Mouse (Mus musculus) ES-Bruce4 (cell line): Measurements from ENCODE around the gene Me3. TPM values are rescaled to one million over a fixed set of nuclear protein-coding genes. Genes with fewer than 3 reads are reported as not detected.

Source experiments
- H3K27ac ChIP-seq: 2 replicates; pipeline ENCODE4 v1.5.1; 2012; ENCODE audit warnings: low read length, inconsistent platforms; ENCODE audit not compliant: insufficient read depth
- H3K27me3 ChIP-seq: 2 replicates; pipeline ENCODE4 v1.6.1; 2012; ENCODE audit warnings: mild to moderate bottlenecking, low read length, inconsistent platforms; ENCODE audit not compliant: control insufficient read depth, poor library complexity, insufficient read depth, severe bottlenecking
- H3K36me3 ChIP-seq: 2 replicates; pipeline ENCODE4 v1.6.1; 2012; ENCODE audit warnings: inconsistent platforms, mild to moderate bottlenecking, low read length, moderate library complexity; ENCODE audit not compliant: control insufficient read depth, poor library complexity, insufficient read depth, severe bottlenecking
- H3K4me1 ChIP-seq: one replicate; pipeline ENCODE4 v1.8.1; 2011; ENCODE audit warnings: low read length; ENCODE audit not compliant: control insufficient read depth, insufficient read depth
- H3K4me3 ChIP-seq: 2 replicates; pipeline ENCODE4 v1.5.1; 2011; ENCODE audit warnings: low read depth, mild to moderate bottlenecking, low read length
- H3K9ac ChIP-seq: 2 replicates; pipeline ENCODE4 v1.6.1; 2012; ENCODE audit warnings: low read depth, mild to moderate bottlenecking, inconsistent platforms; ENCODE audit not compliant: poor library complexity, severe bottlenecking
- H3K9me3 ChIP-seq: replicated peaks from 2 replicates; pipeline ENCODE4 v1.6.1; 2012; ENCODE audit warnings: mild to moderate bottlenecking, low read length, inconsistent platforms; ENCODE audit not compliant: control insufficient read depth, poor library complexity, insufficient read depth, severe bottlenecking
- CTCF ChIP-seq: IDR thresholded peaks from one replicate; pipeline ENCODE4 v1.8.1; 2011; ENCODE audit warnings: low read depth, low read length
- EP300 ChIP-seq: IDR thresholded peaks from 2 replicates; pipeline ENCODE4 v1.6.1; 2011; ENCODE audit warnings: low read depth, low read length; ENCODE audit not compliant: insufficient read depth
- POLR2A ChIP-seq: IDR thresholded peaks from one replicate; pipeline ENCODE4 v1.8.1; 2011; ENCODE audit warnings: low read length; ENCODE audit not compliant: insufficient read depth
- polyA plus RNA-seq: library from polyadenylated mRNA; stranded (reverse); fragments of >200 nt; gene quantifications from 2 replicates; pipeline ENCODE4 v1.2.4, GENCODE M21; 2011; ENCODE audit warnings: low read depth; ENCODE audit not compliant: missing spikeins, insufficient read depth, insufficient read length

The Me3 gene
- polyA plus RNA-seq, 1 experiment, result 2.0 TPM

DNA sequence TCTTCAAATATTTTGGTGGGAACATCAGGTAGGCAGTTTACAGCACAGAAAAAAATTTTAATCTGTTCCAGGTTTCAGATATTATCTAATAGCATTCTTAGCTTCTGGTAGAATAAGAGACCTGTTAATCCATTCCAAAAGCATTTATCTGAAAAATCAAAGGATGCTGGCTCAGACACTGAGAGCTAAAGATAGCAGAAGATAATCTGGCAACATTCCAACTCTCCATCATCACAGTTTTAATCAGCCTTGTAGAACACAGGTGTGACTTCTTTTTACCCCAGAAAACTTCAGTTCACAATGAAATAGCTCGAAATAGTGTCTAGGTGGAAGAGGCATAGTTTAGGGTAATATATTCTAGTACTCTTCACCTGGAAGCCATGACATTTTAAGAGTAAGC, 149.2 kb downstream of the Me3 start:
- no peak overlapping the region for H3K4me3 ChIP-seq
- TF ChIP-seq EP300 (no peak), POLR2A (no peak), CTCF (no peak)
- H3K27me3 ChIP-seq, result no peaks in the 10 kb centered on the region

DNA sequence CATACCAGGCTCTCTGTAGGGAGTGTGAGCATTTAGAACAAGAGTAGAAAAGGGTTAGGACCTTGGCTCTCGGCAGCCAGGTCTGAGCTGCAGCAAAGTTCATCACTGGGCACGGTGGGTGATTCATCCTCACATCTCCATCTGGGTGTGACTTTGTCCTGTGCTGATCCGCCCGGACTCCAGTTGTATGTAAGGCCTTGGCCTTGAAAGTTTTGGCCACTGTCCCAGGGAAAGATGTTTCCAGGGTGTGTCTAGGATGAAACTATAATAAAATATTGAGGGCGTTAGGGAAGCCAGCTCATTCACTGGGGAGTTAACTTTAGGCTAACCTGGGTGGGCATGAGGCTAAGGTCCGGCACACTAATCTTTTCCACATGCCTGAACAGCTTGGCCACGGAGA, 155.5 kb downstream of the Me3 start:
- Histone ChIP-seq H3K36me3 (no peaks in the 10 kb centered on the region), H3K9me3 (no peaks in the 10 kb centered on the region), H3K27ac (no peak overlapping the region), H3K9ac (no peak overlapping the region), H3K4me1 (no peaks in the 10 kb centered on the region), H3K27me3 (no peaks in the 10 kb centered on the region), H3K4me3 (no peak overlapping the region)
- TF ChIP-seq POLR2A, result no peak
- TF ChIP-seq EP300, result no peak
- no peak for TF ChIP-seq CTCF

More for the DNA sequence above, 149.2 kb downstream of the Me3 start:
- Histone ChIP-seq H3K36me3 (no peaks in the 10 kb centered on the region), H3K27ac (no peak overlapping the region), H3K9me3 (no peaks in the 10 kb centered on the region; the same call in 1 of the 2 replicates), H3K9ac (no peak overlapping the region), H3K4me1 (no peaks in the 10 kb centered on the region)

DNA sequence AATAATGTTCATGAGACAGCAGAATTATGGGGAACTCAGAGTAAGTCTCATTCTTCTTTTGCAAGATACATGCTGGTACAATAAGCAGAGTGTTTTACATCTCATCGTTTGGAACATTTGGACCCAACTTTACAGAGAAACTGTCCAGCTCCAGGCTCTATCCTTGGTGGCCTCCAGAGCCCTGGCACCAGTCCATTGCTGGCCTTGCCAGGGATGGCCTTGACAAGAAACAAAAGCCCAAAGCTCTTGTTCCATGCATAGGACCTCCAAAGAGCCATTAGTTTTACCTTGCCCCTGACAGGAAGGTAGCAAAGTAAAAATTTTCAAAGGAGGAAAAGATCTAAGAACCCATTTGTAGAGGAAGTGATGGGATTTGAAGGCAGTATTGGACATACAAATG, 160.4 kb downstream of the Me3 start:
- H3K4me3 ChIP-seq, result no peak overlapping the region
- H3K36me3 ChIP-seq, result no peaks in the 10 kb centered on the region
- H3K9ac ChIP-seq, result no peak overlapping the region
- no peaks in the 10 kb centered on the region for H3K27me3 ChIP-seq
- no peak overlapping the region for H3K27ac ChIP-seq
- no peaks in the 10 kb centered on the region for H3K9me3 ChIP-seq
- no peak for TF ChIP-seq EP300
- TF ChIP-seq POLR2A, result no peak
- no peak for TF ChIP-seq CTCF
- H3K4me1 ChIP-seq, result no peaks in the 10 kb centered on the region

DNA sequence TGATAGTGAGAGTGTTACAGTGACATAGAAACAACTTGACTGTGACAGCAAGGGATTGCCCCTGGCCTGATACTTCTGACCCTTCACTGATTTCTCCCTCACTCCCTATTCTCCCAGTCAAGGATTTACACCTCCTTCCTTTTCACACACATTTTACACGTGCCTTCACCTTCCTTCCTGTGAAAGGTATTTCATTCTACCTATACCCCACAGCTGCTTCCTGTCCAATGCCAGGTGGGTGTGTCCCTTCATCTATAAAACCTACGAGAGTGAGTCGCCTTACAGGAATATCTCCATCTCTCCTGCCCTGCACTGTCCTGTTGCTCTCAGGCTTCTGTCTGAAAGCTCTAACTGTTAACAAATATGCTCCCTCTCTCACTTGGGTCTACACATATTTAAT, 163.2 kb downstream of the Me3 start:
- Histone ChIP-seq H3K36me3 (no peaks in the 10 kb centered on the region), H3K9ac (no peak overlapping the region), H3K4me3 (no peak overlapping the region), H3K27ac (no peak overlapping the region), H3K9me3 (no peaks in the 10 kb centered on the region), H3K4me1 (no peaks in the 10 kb centered on the region), H3K27me3 (no peaks in the 10 kb centered on the region)
- no peak for TF ChIP-seq EP300
- no peak for TF ChIP-seq CTCF
- TF ChIP-seq POLR2A, result no peak

DNA sequence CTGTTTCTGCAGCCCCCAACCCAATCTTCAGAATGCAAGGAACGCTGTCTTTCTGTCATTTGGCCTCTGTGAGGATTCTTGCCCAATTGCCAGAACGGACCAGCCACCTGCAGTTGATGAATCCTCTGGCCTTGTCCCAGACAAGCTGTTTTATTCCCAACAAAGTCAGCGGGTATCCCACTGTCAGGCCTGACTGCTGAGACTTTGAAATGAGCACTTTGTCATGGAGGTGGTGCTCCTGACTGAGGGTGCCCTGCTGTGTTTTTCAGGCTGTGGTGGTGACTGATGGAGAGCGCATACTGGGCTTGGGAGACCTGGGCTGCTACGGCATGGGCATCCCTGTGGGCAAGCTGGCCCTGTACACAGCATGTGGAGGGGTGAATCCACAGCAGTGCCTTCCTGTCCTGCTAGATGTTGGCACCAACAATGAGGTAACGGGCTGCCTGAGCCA, 164.2 kb downstream of the Me3 start:
- no peak overlapping the region for H3K4me3 ChIP-seq
- H3K27ac ChIP-seq, result no peak overlapping the region
- no peaks in the 10 kb centered on the region for H3K9me3 ChIP-seq
- no peaks in the 10 kb centered on the region for H3K4me1 ChIP-seq
- H3K27me3 ChIP-seq, result no peaks in the 10 kb centered on the region
- no peaks in the 10 kb centered on the region for H3K36me3 ChIP-seq
- no peak for TF ChIP-seq EP300
- TF ChIP-seq POLR2A, result no peak
- no peak for TF ChIP-seq CTCF
- H3K9ac ChIP-seq, result no peak overlapping the region

DNA sequence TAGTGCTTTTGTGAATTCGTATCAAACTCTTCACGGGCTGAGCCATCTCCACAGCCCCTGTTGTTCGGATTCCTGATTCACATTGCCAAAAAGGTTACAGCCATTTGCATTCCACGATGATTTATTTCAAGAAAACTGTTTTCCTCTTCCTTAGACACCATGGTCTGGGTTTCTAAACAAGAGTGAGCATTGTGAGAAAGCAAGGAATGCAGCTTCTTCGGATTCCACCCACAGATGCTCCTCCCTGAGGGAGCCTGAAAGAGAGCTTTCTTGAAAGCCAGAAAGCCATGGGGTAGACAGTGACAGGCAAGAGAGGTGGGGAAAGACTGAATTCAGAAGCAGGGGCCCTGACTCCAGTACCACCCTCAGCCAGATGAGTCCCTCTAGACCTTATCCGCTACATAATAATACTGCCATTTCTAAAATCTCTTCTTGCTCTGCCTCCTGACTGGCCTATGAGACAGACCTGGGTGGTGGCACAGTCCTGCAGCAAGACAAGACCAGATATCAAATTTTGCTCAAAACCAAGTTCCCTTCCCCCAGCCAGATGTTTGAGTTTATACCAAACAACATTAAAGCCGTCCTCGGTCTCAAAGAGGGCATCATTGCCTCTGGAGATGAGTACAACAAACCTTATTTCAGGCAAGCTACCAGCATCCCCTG, 166.3 kb downstream of the Me3 start:
- H3K9me3 ChIP-seq, result no peaks in the 10 kb centered on the region
- no peak for TF ChIP-seq POLR2A
- TF ChIP-seq CTCF, result no peak
- TF ChIP-seq EP300, result no peak
- H3K27me3 ChIP-seq, result no peaks in the 10 kb centered on the region
- H3K4me1 ChIP-seq, result no peaks in the 10 kb centered on the region
- no peak overlapping the region for H3K4me3 ChIP-seq
- H3K27ac ChIP-seq, result no peak overlapping the region
- no peaks in the 10 kb centered on the region for H3K36me3 ChIP-seq
- H3K9ac ChIP-seq, result no peak overlapping the region
